Mouse (Mus musculus): Measurements from ENCODE around the gene Tube1. TPM values are rescaled to one million over a fixed set of nuclear protein-coding genes. Genes with fewer than 3 reads are reported as not detected.
"Not testable (repeated sequence)": the region's sequence is repeated elsewhere in the genome, so short reads cannot be mapped to it uniquely, and the experiment has no call there.

Gene Tube1
- polyA plus RNA-seq, 1 experiment from 2014 or later = 19.8 TPM

DNA sequence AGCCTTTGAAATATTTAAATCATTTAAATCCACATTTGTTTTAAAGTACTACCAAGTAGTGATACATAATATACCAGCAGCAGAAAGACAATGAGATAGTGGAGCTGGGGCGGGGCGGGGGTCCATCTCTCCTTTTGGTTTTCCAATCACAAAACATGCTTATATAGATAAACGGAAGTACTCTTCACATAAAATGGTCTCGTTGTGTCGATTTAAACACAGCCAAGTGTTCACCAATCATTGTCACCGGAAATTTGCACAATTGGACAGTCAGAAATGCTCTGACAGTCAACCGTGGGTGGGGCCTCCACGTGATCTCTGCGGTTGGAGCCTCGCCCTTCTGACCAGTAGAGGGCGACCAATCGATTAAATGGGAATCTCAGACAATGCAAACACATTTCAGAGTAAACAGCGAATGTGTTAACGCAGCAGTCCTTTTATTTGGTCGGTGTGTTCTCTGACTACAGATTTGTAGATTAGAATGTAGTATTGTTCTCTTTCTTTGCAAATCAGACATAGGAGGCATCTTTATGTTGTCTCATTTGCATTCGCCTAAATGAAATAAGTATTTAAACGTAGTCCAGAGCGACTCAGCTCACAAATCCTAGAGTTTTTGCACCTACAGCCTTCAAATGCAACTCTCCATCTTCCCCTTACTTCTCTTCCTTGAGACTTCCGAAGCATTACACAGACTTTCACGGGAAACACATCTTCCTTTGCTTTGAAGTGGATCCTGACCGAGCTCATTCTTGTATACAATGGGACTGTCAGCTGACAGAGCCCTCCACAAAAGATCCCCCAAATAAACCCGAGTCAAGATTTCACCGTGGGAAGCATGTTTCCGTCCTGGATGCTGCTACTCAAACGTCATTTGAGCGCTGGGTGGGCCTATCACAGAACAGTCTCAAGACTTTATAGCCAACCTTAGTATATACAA lies 38.1 kb downstream of the Tube1 start:
- Histone ChIP-seq H3K36me3 (ENCODE audit: control insufficient read depth, insufficient read depth, low read length) (no peaks in the 10 kb centered on the region), H3K27me3 (ENCODE audit: control insufficient read depth, insufficient read depth, low read length) (no peaks in the 10 kb centered on the region; the same call in 1 of the 2 replicates), H3K9ac (ENCODE audit: low read length) (peak overlapping the region; percentile 56; the same call in 1 of the 2 replicates), H3K4me1 (ENCODE audit: control insufficient read depth, insufficient read depth, low read length) (peaks cover 5% of the 10 kb centered on the region; the same call in 1 of the 2 replicates), H3K27ac (ENCODE audit: low read depth, low read length) (peak overlapping the region; percentile 77), H3K9me3 (ENCODE audit: control insufficient read depth, low read length) (no peaks in the 10 kb centered on the region), H3K4me2 (peak overlapping the region; percentile 65), H3K4me3 (ENCODE audit: low read depth, low read length) (peak overlapping the region; percentile 33)
- ATAC-seq (ENCODE audit: low FRiP score) = peak; percentile 79
- DNase-seq (ENCODE audit: low spot score, missing footprints) = peak; percentile 96
- 9% methylated on average over 26 of the region's 26 CpGs for WGBS

DNA sequence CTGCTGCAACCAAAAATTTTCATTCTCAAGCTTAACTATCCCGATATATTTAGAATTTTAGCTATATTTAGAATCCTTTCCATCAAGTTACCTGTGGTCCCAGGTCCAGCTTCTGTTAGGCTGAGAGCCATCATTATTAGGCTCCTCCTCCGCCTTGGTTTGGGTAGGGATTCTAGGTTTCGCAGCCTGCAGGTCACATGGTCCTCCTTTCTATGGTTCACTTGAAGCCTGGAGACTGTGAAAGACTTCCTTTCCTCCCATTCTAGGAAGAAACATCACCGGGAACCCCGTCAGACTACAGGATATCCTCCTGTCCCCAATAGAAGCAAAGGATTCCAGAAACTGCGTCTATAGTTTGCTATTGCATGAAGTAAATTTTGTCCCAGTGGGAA lies 38.8 kb downstream of the Tube1 start:
- no peak for ATAC-seq (ENCODE audit: low FRiP score)
- Histone ChIP-seq H3K4me3 (ENCODE audit: low read depth, low read length) (no peak overlapping the region), H3K36me3 (ENCODE audit: control insufficient read depth, insufficient read depth, low read length) (no peaks in the 10 kb centered on the region), H3K4me1 (ENCODE audit: control insufficient read depth, insufficient read depth, low read length) (peaks cover 5% of the 10 kb centered on the region; the same call in 1 of the 2 replicates), H3K9me3 (ENCODE audit: control insufficient read depth, low read length) (no peaks in the 10 kb centered on the region), H3K9ac (ENCODE audit: low read length) (no peak overlapping the region; the same call in 1 of the 2 replicates), H3K27ac (ENCODE audit: low read depth, low read length) (no peak overlapping the region; the same call in 1 of the 2 replicates), H3K27me3 (ENCODE audit: control insufficient read depth, insufficient read depth, low read length) (no peaks in the 10 kb centered on the region), H3K4me2 (no peak overlapping the region)
- DNase-seq (ENCODE audit: low spot score, missing footprints) = no peak
- WGBS = 74% methylated on average over 6 of the region's 6 CpGs

- ATAC-seq (ENCODE audit: low FRiP score) = no peak
- H3K9ac ChIP-seq (ENCODE audit: low read length) = no peak overlapping the region
- H3K9me3 ChIP-seq (ENCODE audit: control insufficient read depth, low read length) = no peaks in the 10 kb centered on the region
- H3K36me3 ChIP-seq (ENCODE audit: control insufficient read depth, insufficient read depth, low read length) = no peaks in the 10 kb centered on the region
- 62% methylated on average over 13 of the region's 13 CpGs for WGBS
- peak; percentile 84 for DNase-seq (ENCODE audit: low spot score, missing footprints)
- no peak overlapping the region for H3K4me2 ChIP-seq
- peaks cover 5% of the 10 kb centered on the region; the same call in 1 of the 2 replicates for H3K4me1 ChIP-seq (ENCODE audit: control insufficient read depth, insufficient read depth, low read length)
- no peaks in the 10 kb centered on the region for H3K27me3 ChIP-seq (ENCODE audit: control insufficient read depth, insufficient read depth, low read length)
- no peak overlapping the region for H3K4me3 ChIP-seq (ENCODE audit: low read depth, low read length)
- no peak overlapping the region for H3K27ac ChIP-seq (ENCODE audit: low read depth, low read length)
These were observed 39.3 kb downstream of the Tube1 start for GRCm38 (mm10) chr10:39173077-39173476.

GRCm38 (mm10) chr10:39176981-39177380 lies 43.2 kb downstream of the Tube1 start:
- no peak for ATAC-seq (ENCODE audit: low FRiP score)
- Histone ChIP-seq H3K4me3 (ENCODE audit: low read depth, low read length) (no peak overlapping the region), H3K27ac (ENCODE audit: low read depth, low read length) (no peak overlapping the region), H3K9ac (ENCODE audit: low read length) (no peak overlapping the region), H3K36me3 (ENCODE audit: control insufficient read depth, insufficient read depth, low read length) (no peaks in the 10 kb centered on the region), H3K27me3 (ENCODE audit: control insufficient read depth, insufficient read depth, low read length) (no peaks in the 10 kb centered on the region), H3K4me2 (no peak overlapping the region), H3K9me3 (ENCODE audit: control insufficient read depth, low read length) (no peaks in the 10 kb centered on the region), H3K4me1 (ENCODE audit: control insufficient read depth, insufficient read depth, low read length) (peaks cover 4% of the 10 kb centered on the region; the same call in 1 of the 2 replicates)
- 91% methylated on average over 5 of the region's 5 CpGs for WGBS
- no peak for DNase-seq (ENCODE audit: low spot score, missing footprints)

DNA sequence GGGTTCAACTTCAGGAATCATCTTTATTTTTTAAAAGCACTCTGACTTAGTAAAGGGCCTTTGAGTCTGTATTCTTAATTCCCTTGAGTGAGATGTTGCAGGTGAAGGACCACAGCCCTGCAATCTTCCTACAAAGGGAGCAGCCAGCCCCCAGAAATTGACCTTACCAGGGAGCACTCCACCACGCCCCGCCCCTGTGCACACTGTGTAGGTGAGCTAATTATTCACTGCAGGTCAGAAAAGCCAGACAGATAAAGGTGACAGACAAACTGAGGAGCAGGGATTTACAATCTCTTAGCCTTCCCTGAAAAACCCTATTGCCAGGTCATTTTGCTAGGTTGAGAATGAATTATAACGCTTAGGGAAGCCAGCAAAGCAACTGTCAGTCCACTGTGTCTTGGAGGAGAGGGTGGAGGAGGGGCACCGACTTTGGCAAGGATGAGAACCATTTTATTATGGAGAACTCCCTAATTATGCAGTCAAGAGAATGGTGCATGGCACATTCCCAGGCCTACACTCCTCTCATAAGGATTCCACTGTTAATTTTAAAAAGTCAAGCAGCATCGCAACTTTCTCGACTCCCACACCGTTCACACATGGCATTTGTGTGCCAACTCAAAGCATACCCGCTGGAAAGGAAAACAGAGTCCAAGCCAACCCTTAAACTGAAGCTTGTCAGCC lies 51.2 kb downstream of the Tube1 start:
- Histone ChIP-seq H3K36me3 (ENCODE audit: control insufficient read depth, insufficient read depth, low read length) (no peaks in the 10 kb centered on the region), H3K4me1 (ENCODE audit: control insufficient read depth, insufficient read depth, low read length) (no peaks in the 10 kb centered on the region), H3K9me3 (ENCODE audit: control insufficient read depth, low read length) (no peaks in the 10 kb centered on the region), H3K27me3 (ENCODE audit: control insufficient read depth, insufficient read depth, low read length) (no peaks in the 10 kb centered on the region), H3K4me3 (ENCODE audit: low read depth, low read length) (no peak overlapping the region), H3K27ac (ENCODE audit: low read depth, low read length) (no peak overlapping the region), H3K9ac (ENCODE audit: low read length) (no peak overlapping the region), H3K4me2 (no peak overlapping the region)
- 89% methylated on average over 8 of the region's 8 CpGs for WGBS
- DNase-seq (ENCODE audit: low spot score, missing footprints) (no peak), ATAC-seq (ENCODE audit: low FRiP score) (no peak)

- H3K9ac ChIP-seq (ENCODE audit: low read length) = no peak overlapping the region
- H3K4me3 ChIP-seq (ENCODE audit: low read depth, low read length) = no peak overlapping the region
- 83% methylated on average over 4 of the region's 4 CpGs for WGBS
- no peaks in the 10 kb centered on the region for H3K4me1 ChIP-seq (ENCODE audit: control insufficient read depth, insufficient read depth, low read length)
- no peak overlapping the region for H3K4me2 ChIP-seq
- H3K9me3 ChIP-seq (ENCODE audit: control insufficient read depth, low read length) = no peaks in the 10 kb centered on the region
- H3K27ac ChIP-seq (ENCODE audit: low read depth, low read length) = no peak overlapping the region
- H3K27me3 ChIP-seq (ENCODE audit: control insufficient read depth, insufficient read depth, low read length) = no peaks in the 10 kb centered on the region
- no peaks in the 10 kb centered on the region for H3K36me3 ChIP-seq (ENCODE audit: control insufficient read depth, insufficient read depth, low read length)
- no peak for DNase-seq (ENCODE audit: low spot score, missing footprints)
- no peak for ATAC-seq (ENCODE audit: low FRiP score)
These were observed 51.8 kb downstream of the Tube1 start for GRCm38 (mm10) chr10:39185545-39185906.

- ATAC-seq (ENCODE audit: low FRiP score) (no peak), DNase-seq (ENCODE audit: low spot score, missing footprints) (peak; percentile 0)
- Histone ChIP-seq H3K27ac (ENCODE audit: low read depth, low read length) (no peak overlapping the region), H3K9ac (ENCODE audit: low read length) (no peak overlapping the region), H3K36me3 (ENCODE audit: control insufficient read depth, insufficient read depth, low read length) (no peaks in the 10 kb centered on the region), H3K9me3 (ENCODE audit: control insufficient read depth, low read length) (no peaks in the 10 kb centered on the region), H3K4me1 (ENCODE audit: control insufficient read depth, insufficient read depth, low read length) (no peaks in the 10 kb centered on the region), H3K4me2 (no peak overlapping the region), H3K27me3 (ENCODE audit: control insufficient read depth, insufficient read depth, low read length) (no peaks in the 10 kb centered on the region), H3K4me3 (ENCODE audit: low read depth, low read length) (no peak overlapping the region)
- WGBS = 93% methylated on average over 3 of the region's 3 CpGs
These were observed 58.9 kb downstream of the Tube1 start for GRCm38 (mm10) chr10:39192673-39193072.

GRCm38 (mm10) chr10:39198216-39198615 lies 64.4 kb downstream of the Tube1 start:
- H3K36me3 ChIP-seq (ENCODE audit: control insufficient read depth, insufficient read depth, low read length); ATAC-seq (ENCODE audit: low FRiP score); H3K4me2 ChIP-seq; H3K9ac ChIP-seq (ENCODE audit: low read length); H3K4me1 ChIP-seq (ENCODE audit: control insufficient read depth, insufficient read depth, low read length); H3K27me3 ChIP-seq (ENCODE audit: control insufficient read depth, insufficient read depth, low read length); H3K27ac ChIP-seq (ENCODE audit: low read depth, low read length); H3K9me3 ChIP-seq (ENCODE audit: control insufficient read depth, low read length); H3K4me3 ChIP-seq (ENCODE audit: low read depth, low read length): not testable (repeated sequence)
- WGBS = 94% methylated on average over 10 of the region's 11 CpGs
- DNase-seq (ENCODE audit: low spot score, missing footprints) = peak; percentile 8

Measured in midbrain, embryonic 11.5 days (tissue).